ENCODE assay signal across 8 mouse cellular contexts in the genomic region with DNA sequence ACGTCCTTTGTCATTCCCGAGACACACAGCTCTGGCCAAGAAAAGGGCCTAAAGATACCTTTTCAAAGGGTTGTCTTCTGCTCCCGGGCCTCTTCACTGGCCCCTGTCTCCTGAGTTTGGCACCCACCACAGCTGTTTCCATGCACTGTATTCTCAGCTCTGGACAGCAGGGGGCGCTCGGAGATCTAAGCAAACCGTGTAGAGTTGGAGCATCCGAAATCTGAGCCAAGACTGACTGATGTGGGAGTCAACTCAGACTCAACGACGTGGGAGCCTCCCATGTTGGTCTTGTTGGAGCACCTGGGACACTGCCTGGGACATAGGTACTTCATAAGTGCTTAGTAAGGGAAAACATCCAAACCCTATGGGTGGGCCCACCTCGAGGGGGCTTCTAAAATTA. TPM values are rescaled to one million over a fixed set of nuclear protein-coding genes. Genes with fewer than 3 reads are reported as not detected.
DNase-seq lines count a peak whose midpoint lies in the region; ATAC-seq lines count a peak whose summit lies in the region.

No protein-coding gene starts in this region.

- DNase-seq in adrenal gland, adult (ENCODE audit: inconsistent age in 2 of 2, low spot score in 1 of 2), result peak; percentile 78 to 95
- peak; percentile 92 to 93 for DNase-seq in cerebellum, postnatal 4 days (ENCODE audit: low spot score in 2 of 2)
- peak; percentile 84 to 87 for DNase-seq in gastrocnemius, adult 8-10 months (ENCODE audit: low spot score in 2 of 2)
- peak; percentile 98 for DNase-seq in intestine, embryonic 14.5 days (ENCODE audit: low spot score)
- peak; percentile 55 to 87 for DNase-seq in left cerebral cortex, adult 9 months (ENCODE audit: low spot score in 2 of 2)
- DNase-seq in mesoderm, embryonic 11.5 days (ENCODE audit: low read depth, low spot score), result peak; percentile 86
- peak; percentile 61 to 70 for DNase-seq in right cerebral cortex, postnatal 36 days (ENCODE audit: low spot score in 2 of 2)
- peak; percentile 69 to 81 for DNase-seq in urinary bladder, postnatal 36 days (ENCODE audit: low spot score in 2 of 2)

- ATAC-seq in intestine, embryonic 14.5 days (replicated peaks; ENCODE audit: low FRiP score, low TSS enrichment, low read depth), result peak; percentile 59

- H3K4me3 ChIP-seq in intestine, embryonic 14.5 days (ENCODE audit: low read depth, low read length), result no peak overlapping the region

- H3K36me3 ChIP-seq in intestine, embryonic 14.5 days (ENCODE audit: control insufficient read depth, insufficient read depth, low read length), result peaks cover 7% of the 10 kb centered on the region; the same call in 1 of the 2 replicates

- no peaks in the 10 kb centered on the region for H3K27me3 ChIP-seq in intestine, embryonic 14.5 days (replicated peaks; ENCODE audit: control insufficient read depth, insufficient read depth, low read length)

- peaks cover 1% of the 10 kb centered on the region; the same call in 1 of the 2 replicates for H3K4me1 ChIP-seq in intestine, embryonic 14.5 days (replicated peaks; ENCODE audit: control insufficient read depth, insufficient read depth, low read length)

- no peak overlapping the region for H3K4me2 ChIP-seq in intestine, embryonic 14.5 days (ENCODE audit: low read length)

- no peaks in the 10 kb centered on the region for H3K9me3 ChIP-seq in intestine, embryonic 14.5 days (ENCODE audit: control insufficient read depth, low read length)

- H3K27ac ChIP-seq in intestine, embryonic 14.5 days (ENCODE audit: low read depth), result no peak overlapping the region

- no peak overlapping the region for H3K9ac ChIP-seq in intestine, embryonic 14.5 days (ENCODE audit: low read length)

- WGBS in intestine, embryonic 14.5 days, result 14% methylated on average over 10 of the region's 10 CpGs

RNA-seq across cellular contexts. Expression of gene Emc8, which starts 10.1 kb away (rescaled TPM):
- 10 to 100 TPM; 18.7 to 29.5 (median 25.8) TPM for total RNA-seq in gastrocnemius, adult 8-10 months (2022)
- polyA plus RNA-seq in intestine, embryonic 14.5 days (2014; fragmentation: Nextera tagmentation; extraction: Ambion mirVana), result 290 and 294 TPM in 2 replicates

RNA-seq across cellular contexts. Expression of gene Cox4i1, which starts 10.4 kb away (rescaled TPM):
- 1,000 to 10,000 TPM; 1,398 to 1,509 (median 1,471) TPM for total RNA-seq in gastrocnemius, adult 8-10 months (2022)
- polyA plus RNA-seq in intestine, embryonic 14.5 days (2014; fragmentation: Nextera tagmentation; extraction: Ambion mirVana), result 1,269 and 1,281 TPM in 2 replicates

RNA-seq across cellular contexts. Expression of gene Gm27021, which starts 10.6 kb away (rescaled TPM):
- not detected for total RNA-seq in gastrocnemius, adult 8-10 months (2022)
- polyA plus RNA-seq in intestine, embryonic 14.5 days (2014; fragmentation: Nextera tagmentation; extraction: Ambion mirVana), result 0.62 and 1.7 TPM in 2 replicates

RNA-seq across cellular contexts. Expression of gene 1190005I06Rik, which starts 31.0 kb away (rescaled TPM):
- 1 to 10 TPM in 2 of 4 experiments, under 1 TPM in 1, not detected in 1; 0.89 to 1.1 (median 1.1) TPM for total RNA-seq in gastrocnemius, adult 8-10 months (2022)
- 1.6 and 2.8 TPM in 2 replicates for polyA plus RNA-seq in intestine, embryonic 14.5 days (2014; fragmentation: Nextera tagmentation; extraction: Ambion mirVana)

RNA-seq across cellular contexts. Expression of gene Irf8, which starts 57.7 kb away (rescaled TPM):
- 10 to 100 TPM in 2 of 4 experiments, 1 to 10 TPM in 2; 8.9 to 12.0 (median 10.7) TPM for total RNA-seq in gastrocnemius, adult 8-10 months (2022)
- polyA plus RNA-seq in intestine, embryonic 14.5 days (2014; fragmentation: Nextera tagmentation; extraction: Ambion mirVana), result 26.9 and 32.2 TPM in 2 replicates
